Mouse (Mus musculus) lung, adult 2 months (tissue): ENCODE measurements around the gene Apoc2.

Experiments used
- CTCF ChIP-seq: fragments of 200-500 bp; IDR thresholded peaks from 2 replicates; pipeline ENCODE4 v1.5.1; 2011; ENCODE audit warnings: mild to moderate bottlenecking, low read length, control low read depth; ENCODE audit not compliant: insufficient read depth
- POLR2A ChIP-seq: fragments of 200-500 bp; IDR thresholded peaks from 2 replicates; pipeline ENCODE4 v1.6.1; 2011; ENCODE audit warnings: low read depth, mild to moderate bottlenecking, control low read depth, low read length, borderline replicate concordance; ENCODE audit errors: extremely low read depth

GRCm38 (mm10) chr7:19632720-19633119, 45.0 kb downstream of the Apoc2 start:
- TF ChIP-seq POLR2A = no peak
- no peak for TF ChIP-seq CTCF
